Mouse (Mus musculus) hindbrain, embryonic 14.5 days (tissue): ENCODE measurements around the gene Gpnmb. TPM values are rescaled to one million over a fixed set of nuclear protein-coding genes. Genes with fewer than 3 reads are reported as not detected.

Experiments
- ATAC-seq: fragments of 200-750 bp; cut with Nextera tagmentation; 2 replicates; pipeline ENCODE4 v1.8.0; 2017; ENCODE audit warnings: moderate number of reproducible peaks, mild to moderate bottlenecking, moderate TSS enrichment, moderate library complexity; ENCODE audit not compliant: low FRiP score
- DNase-seq: peaks from one replicate; pipeline ENCODE4 v3.0.0-alpha.2; 2015; ENCODE audit warnings: low spot score
- H3K27ac ChIP-seq: fragments of 300-500 bp; sonication (generic); 2 replicates; pipeline ENCODE4 v1.5.1; 2014; ENCODE audit warnings: mild to moderate bottlenecking, moderate library complexity
- H3K27me3 ChIP-seq: fragments of 300-500 bp; sonication (generic); 2 replicates; pipeline ENCODE4 v1.6.1; 2014; ENCODE audit warnings: mild to moderate bottlenecking, low read length, mixed read lengths; ENCODE audit not compliant: control insufficient read depth, insufficient read depth
- H3K36me3 ChIP-seq: fragments of 300-500 bp; sonication (generic); replicated peaks from 2 replicates; pipeline ENCODE4 v1.6.1; 2014; ENCODE audit not compliant: control insufficient read depth, insufficient read depth
- H3K4me1 ChIP-seq: fragments of 300-500 bp; sonication (generic); replicated peaks from 2 replicates; pipeline ENCODE4 v1.6.1; 2014; ENCODE audit warnings: antibody characterized with exemption, low read length, mixed read lengths; ENCODE audit not compliant: control insufficient read depth, insufficient read depth
- H3K4me2 ChIP-seq: fragments of 300-500 bp; sonication (generic); replicated peaks from 2 replicates; pipeline ENCODE4 v1.6.1; 2014; ENCODE audit warnings: mild to moderate bottlenecking, moderate library complexity
- H3K4me3 ChIP-seq: fragments of 300-500 bp; sonication (generic); replicated peaks from 2 replicates; pipeline ENCODE4 v1.5.1; 2014; ENCODE audit warnings: mild to moderate bottlenecking, low read length
- H3K9ac ChIP-seq: fragments of 300-500 bp; sonication (generic); 2 replicates; pipeline ENCODE4 v1.6.1; 2014
- H3K9me3 ChIP-seq: fragments of 300-500 bp; sonication (generic); 2 replicates; pipeline ENCODE4 v1.6.1; 2016; ENCODE audit warnings: low read length; ENCODE audit not compliant: control insufficient read depth
- WGBS: fragments of 180-500 bp; shearing (Covaris S2); extraction: QIAGEN DNeasy Blood & Tissue Kit; methylation state at CpG from one replicate; pipeline ENCODE4 v1.1.7; 2014; 5-methylcytosine and 5-hydroxymethylcytosine counted together
- polyA plus RNA-seq: library from polyadenylated mRNA; unstranded; fragments of >200 nt; fragmentation: Nextera tagmentation; extraction: Ambion mirVana; gene quantifications from 2 replicates; pipeline ENCODE4 v1.2.1, GENCODE M21; 2014

The Gpnmb gene
- polyA plus RNA-seq: 0.22 and 0.32 TPM in 2 replicates

- Histone ChIP-seq H3K4me3 (no peak within 1 kb of the TSS), H3K27me3 (no peaks in the 10 kb centered on the region), H3K9me3 (no peaks in the 10 kb centered on the region), H3K36me3 (no peaks in the 10 kb centered on the region), H3K4me1 (no peaks in the 10 kb centered on the region), H3K27ac (no peak within 1 kb of the TSS), H3K9ac (no peak within 1 kb of the TSS), H3K4me2 (peak within 1 kb of the TSS; percentile 9; the same call in 1 of the 2 replicates)
- 45% methylated on average over 28 of the region's 28 CpGs for WGBS
- no peak for DNase-seq
- ATAC-seq: no peak
Observed at GRCm38 (mm10) chr6:49036275-49037267, at the start of gene Gpnmb. Gpnmb (plus strand) TSS chr6:49036546.

- WGBS: 92% methylated on average over 5 of the region's 5 CpGs
Observed at GRCm38 (mm10) chr6:48989971-48990370, 46.4 kb upstream of the Gpnmb start.

GRCm38 (mm10) chr6:48991991-48992390, 44.4 kb upstream of the Gpnmb start:
- no peaks in the 10 kb centered on the region for H3K36me3 ChIP-seq
- DNase-seq: no peak
- H3K9ac ChIP-seq: no peak overlapping the region
- no peak overlapping the region for H3K27ac ChIP-seq
- H3K4me3 ChIP-seq: no peak overlapping the region
- 76% methylated on average over 4 of the region's 4 CpGs for WGBS
- H3K4me1 ChIP-seq: no peaks in the 10 kb centered on the region
- no peaks in the 10 kb centered on the region for H3K27me3 ChIP-seq
- no peaks in the 10 kb centered on the region for H3K9me3 ChIP-seq
- ATAC-seq: no peak
- H3K4me2 ChIP-seq: no peak overlapping the region

More at GRCm38 (mm10) chr6:48989971-48990370, 46.4 kb upstream of the Gpnmb start:
- no peaks in the 10 kb centered on the region for H3K27me3 ChIP-seq
- no peak overlapping the region for H3K9ac ChIP-seq
- no peak overlapping the region for H3K4me2 ChIP-seq
- no peak overlapping the region for H3K4me3 ChIP-seq
- ATAC-seq: no peak
- H3K9me3 ChIP-seq: no peaks in the 10 kb centered on the region
- no peaks in the 10 kb centered on the region for H3K36me3 ChIP-seq
- H3K4me1 ChIP-seq: no peaks in the 10 kb centered on the region
- DNase-seq: no peak
- H3K27ac ChIP-seq: no peak overlapping the region

GRCm38 (mm10) chr6:48998186-48998585, 38.2 kb upstream of the Gpnmb start:
- no peaks in the 10 kb centered on the region for H3K9me3 ChIP-seq
- 76% methylated on average over 6 of the region's 6 CpGs for WGBS
- H3K4me3 ChIP-seq: no peak overlapping the region
- DNase-seq (no peak), ATAC-seq (no peak)
- H3K27ac ChIP-seq: no peak overlapping the region
- H3K27me3 ChIP-seq: no peaks in the 10 kb centered on the region
- H3K4me2 ChIP-seq: no peak overlapping the region
- H3K4me1 ChIP-seq: no peaks in the 10 kb centered on the region
- no peaks in the 10 kb centered on the region for H3K36me3 ChIP-seq
- no peak overlapping the region for H3K9ac ChIP-seq

- Histone ChIP-seq H3K4me3 (no peak overlapping the region), H3K4me2 (no peak overlapping the region), H3K27me3 (no peaks in the 10 kb centered on the region), H3K27ac (no peak overlapping the region), H3K9ac (no peak overlapping the region), H3K36me3 (no peaks in the 10 kb centered on the region), H3K9me3 (no peaks in the 10 kb centered on the region), H3K4me1 (no peaks in the 10 kb centered on the region)
- ATAC-seq: no peak
- WGBS: 94% methylated on average over 4 of the region's 4 CpGs
- DNase-seq: no peak
Observed at GRCm38 (mm10) chr6:48998796-48999195, 37.5 kb upstream of the Gpnmb start.

GRCm38 (mm10) chr6:49003381-49003780, 33.0 kb upstream of the Gpnmb start:
- ATAC-seq (no peak), DNase-seq (no peak)
- Histone ChIP-seq H3K27ac (no peak overlapping the region), H3K36me3 (no peaks in the 10 kb centered on the region), H3K4me2 (no peak overlapping the region), H3K27me3 (no peaks in the 10 kb centered on the region), H3K4me3 (no peak overlapping the region), H3K9me3 (no peaks in the 10 kb centered on the region), H3K4me1 (no peaks in the 10 kb centered on the region), H3K9ac (no peak overlapping the region)
- 62% methylated on average over 4 of the region's 4 CpGs for WGBS

- H3K9ac ChIP-seq: no peak overlapping the region
- ATAC-seq (no peak), DNase-seq (peak; percentile 84)
- H3K27me3 ChIP-seq: peaks cover 3% of the 10 kb centered on the region; the same call in 1 of the 2 replicates
- H3K4me2 ChIP-seq: peak overlapping the region; percentile 42
- H3K27ac ChIP-seq: no peak overlapping the region
- H3K36me3 ChIP-seq: no peaks in the 10 kb centered on the region
- 3% methylated on average over 9 of the region's 9 CpGs for WGBS
- H3K4me3 ChIP-seq: peak overlapping the region; percentile 2; the same call in 1 of the 2 replicates
- H3K9me3 ChIP-seq: no peaks in the 10 kb centered on the region
- H3K4me1 ChIP-seq: no peaks in the 10 kb centered on the region
Observed at GRCm38 (mm10) chr6:49007981-49008380, 28.4 kb upstream of the Gpnmb start.

- no peak; the same call in 1 of the 2 replicates for ATAC-seq
- WGBS: 35% methylated on average over 13 of the region's 13 CpGs
Observed at GRCm38 (mm10) chr6:49008420-49009160, 27.8 kb upstream of the Gpnmb start.

GRCm38 (mm10) chr6:49009161-49009555, 27.2 kb upstream of the Gpnmb start:
- DNase-seq: no peak
- ATAC-seq: no peak
- Histone ChIP-seq H3K4me1 (no peaks in the 10 kb centered on the region), H3K9ac (no peak overlapping the region), H3K4me3 (no peak overlapping the region), H3K4me2 (peak overlapping the region; percentile 42; the same call in 1 of the 2 replicates), H3K9me3 (no peaks in the 10 kb centered on the region), H3K27ac (no peak overlapping the region), H3K27me3 (peaks cover 3% of the 10 kb centered on the region; the same call in 1 of the 2 replicates), H3K36me3 (no peaks in the 10 kb centered on the region)
- whole genome bisulfite sequencing: 43% methylated on average over 7 of the region's 7 CpGs

More at GRCm38 (mm10) chr6:49008420-49009160, 27.8 kb upstream of the Gpnmb start:
- Histone ChIP-seq H3K9ac (no peak overlapping the region), H3K4me2 (peak overlapping the region; percentile 42), H3K4me1 (no peaks in the 10 kb centered on the region), H3K4me3 (peak overlapping the region; percentile 2; the same call in 1 of the 2 replicates), H3K9me3 (no peaks in the 10 kb centered on the region), H3K27ac (no peak overlapping the region), H3K27me3 (peaks cover 3% of the 10 kb centered on the region; the same call in 1 of the 2 replicates), H3K36me3 (no peaks in the 10 kb centered on the region)
- no peak for DNase-seq
